Mouse (Mus musculus) mature B cell (primary cell): ENCODE results near the gene Tbc1d16.
"Not testable (repeated sequence)": the region's sequence is repeated elsewhere in the genome, so short reads cannot be mapped to it uniquely, and the experiment has no call there.

Experiments used
- in situ Hi-C: fragments of 300-500 bp; cut with MboI; formaldehyde crosslinking; loops from 2 replicates; pipeline ENCODE4 v1.14.3; 2019

Tbc1d16 gene

DNA sequence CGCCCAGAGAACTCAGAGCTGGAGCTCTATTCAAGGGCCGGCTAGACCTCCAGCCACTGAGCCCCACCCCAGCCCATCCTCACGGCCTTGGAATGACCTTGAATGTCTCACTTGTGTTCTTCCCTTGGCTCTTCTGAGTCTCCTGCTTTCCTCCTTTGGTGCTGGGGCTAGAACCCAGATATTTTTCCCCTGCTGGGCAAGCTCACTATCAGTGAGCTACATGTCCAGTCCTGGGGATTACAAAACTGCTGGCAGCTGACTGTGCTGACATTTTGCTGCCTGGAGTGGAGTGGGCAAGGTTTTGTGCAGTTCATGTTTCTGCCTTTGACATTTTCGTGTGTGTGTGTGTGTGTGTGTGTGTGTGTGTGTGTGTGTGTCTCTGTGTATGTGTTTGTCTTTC is 111.3 kb downstream of the Tbc1d16 start:
- in situ Hi-C loops, result no loop called here

DNA sequence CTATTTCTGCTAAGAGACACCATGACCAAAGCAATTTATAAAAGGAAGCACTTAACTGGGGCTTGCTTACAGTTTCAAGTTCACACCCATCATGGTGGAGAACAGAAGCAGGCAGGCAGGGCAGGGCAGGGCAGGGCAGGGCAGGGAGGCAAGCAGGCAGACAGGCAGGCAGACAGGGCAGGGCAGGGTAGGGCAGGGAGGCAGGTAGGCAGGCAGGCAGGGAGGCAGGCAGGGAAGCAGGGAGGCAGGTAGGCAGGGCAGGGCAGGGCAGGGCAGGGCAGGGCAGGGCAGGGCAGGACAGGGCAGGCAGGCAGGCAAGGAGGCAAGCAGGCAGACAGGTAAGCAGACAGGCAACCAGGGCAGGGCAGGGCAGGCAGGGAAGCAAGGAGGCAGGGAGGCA is 115.6 kb downstream of the Tbc1d16 start:
- in situ Hi-C loops, result no loop called here

DNA sequence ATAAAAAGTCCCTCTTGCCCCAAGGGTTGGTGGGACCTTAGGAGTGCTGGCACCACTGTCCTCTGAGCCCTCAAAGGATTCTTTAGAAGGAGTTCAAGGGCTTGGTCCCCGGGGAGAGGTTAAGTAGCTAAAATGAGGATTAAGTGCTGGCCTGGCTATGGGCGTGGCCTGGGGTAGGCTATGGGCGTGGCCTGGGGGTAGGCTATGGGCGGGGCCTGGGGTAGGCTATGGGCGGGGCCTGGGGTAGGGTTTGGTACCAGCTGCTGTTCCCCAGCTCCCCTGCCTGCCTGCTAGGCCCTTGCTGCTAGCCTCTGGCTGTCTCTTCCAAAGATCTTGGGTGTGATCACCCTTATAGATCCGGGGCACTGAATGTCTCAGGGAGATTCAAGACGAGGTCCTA is 117.0 kb downstream of the Tbc1d16 start:
- in situ Hi-C loops, result no loop called here

DNA sequence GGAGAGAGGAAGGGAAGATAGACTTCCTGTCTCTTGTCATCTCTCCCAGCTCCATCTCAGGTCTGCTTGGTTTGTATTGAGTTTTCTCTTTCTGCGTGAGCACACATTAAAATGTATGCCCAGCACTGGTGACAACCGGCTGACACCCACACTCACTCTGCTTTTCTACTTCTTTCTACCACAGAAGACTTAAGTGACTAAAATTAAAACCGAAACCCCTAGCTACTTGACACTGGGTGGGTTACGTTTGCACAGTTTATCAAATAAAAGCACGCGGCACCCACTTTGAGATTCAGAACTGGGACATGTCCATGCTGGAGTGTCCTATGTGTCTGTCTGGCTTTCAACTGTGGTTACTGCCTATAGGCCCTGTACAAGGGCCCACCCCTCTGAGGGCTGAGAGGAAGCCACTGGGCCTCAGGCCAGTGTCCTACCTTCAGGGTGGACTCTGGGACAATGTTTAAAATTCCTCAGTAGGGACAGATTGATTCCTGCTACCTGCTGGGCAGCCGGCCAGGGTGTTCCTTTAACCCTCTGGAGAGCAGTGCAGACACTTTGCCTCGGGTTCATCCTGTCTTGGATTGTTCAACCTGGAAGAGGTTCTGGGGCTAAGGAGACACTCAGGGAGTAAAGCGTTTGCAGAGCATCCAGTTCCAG is 118.8 kb downstream of the Tbc1d16 start:
- in situ Hi-C loops, result no loop called here

DNA sequence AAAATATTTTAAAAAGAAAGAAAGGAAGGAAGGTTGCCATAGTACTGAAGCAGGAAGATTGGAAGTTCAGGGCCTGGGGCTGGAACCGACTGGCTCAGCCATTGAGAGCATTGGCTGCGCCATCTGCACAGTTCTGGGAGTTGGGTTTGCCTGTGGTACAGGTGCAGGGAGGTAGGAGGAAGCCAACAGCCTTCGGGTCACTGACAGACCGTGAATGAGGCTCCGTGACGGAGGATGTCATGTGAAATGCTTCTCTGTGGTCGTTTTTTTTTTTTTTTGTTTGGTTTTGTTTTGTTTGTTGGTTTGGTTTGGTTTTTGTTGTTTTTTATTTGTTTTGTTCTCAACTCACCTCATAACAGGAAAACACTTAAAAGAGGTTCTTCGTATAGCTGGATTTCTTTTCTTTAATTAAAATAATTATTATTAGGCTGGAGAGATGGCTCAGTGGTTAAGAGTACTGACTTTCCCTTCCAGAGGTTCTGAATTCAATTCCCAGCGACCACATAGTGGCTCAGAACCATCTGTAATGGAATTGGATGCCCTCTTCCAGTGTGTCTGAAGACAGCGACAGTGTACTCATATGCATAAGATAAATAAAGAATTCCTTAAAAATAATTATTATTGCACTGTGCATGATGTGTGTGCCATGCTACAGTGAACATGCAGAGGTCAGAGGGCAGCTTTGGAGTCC is 119.6 kb downstream of the Tbc1d16 start:
- in situ Hi-C loops, result no loop called here

DNA sequence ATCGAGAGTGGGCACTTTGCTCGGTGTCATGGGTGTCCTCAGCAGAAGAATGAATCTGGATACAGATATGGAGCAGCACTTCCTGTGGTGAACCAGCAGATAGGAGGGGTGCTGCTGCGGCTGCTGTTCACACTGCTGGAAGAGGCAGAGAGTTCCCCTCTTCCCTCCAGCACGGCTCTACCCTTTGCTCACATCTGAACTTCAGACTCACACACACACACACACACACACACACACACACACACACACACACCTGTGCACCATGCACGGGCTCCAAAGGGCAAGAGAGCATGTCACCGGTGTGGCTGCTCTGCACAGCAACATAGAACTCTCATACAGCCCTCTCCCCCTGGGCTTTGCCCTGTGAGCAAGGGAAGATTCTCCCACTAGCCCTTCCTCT is 122.0 kb downstream of the Tbc1d16 start:
- in situ Hi-C loops, result no loop called here

DNA sequence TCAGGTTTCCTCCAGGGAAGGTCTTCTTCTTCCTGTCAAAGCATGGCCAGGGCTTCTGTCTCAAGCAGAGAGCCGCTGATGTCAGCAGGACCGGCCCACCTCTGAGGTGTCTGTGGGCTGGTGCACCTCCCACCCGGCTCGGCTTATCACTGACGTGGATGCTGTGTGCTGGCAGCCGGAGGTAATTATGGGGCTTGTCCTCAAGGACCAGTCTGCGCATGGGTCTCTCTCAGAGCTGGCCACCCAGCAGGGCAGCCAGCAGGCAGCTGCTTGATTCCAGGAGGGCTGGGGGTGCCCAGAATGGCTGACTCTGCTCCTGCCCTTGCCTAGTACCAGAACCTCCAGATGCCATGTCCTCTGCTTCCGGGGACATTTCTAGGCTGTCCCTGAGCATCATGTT is 122.6 kb downstream of the Tbc1d16 start:
- in situ Hi-C loops, result no loop called here

DNA sequence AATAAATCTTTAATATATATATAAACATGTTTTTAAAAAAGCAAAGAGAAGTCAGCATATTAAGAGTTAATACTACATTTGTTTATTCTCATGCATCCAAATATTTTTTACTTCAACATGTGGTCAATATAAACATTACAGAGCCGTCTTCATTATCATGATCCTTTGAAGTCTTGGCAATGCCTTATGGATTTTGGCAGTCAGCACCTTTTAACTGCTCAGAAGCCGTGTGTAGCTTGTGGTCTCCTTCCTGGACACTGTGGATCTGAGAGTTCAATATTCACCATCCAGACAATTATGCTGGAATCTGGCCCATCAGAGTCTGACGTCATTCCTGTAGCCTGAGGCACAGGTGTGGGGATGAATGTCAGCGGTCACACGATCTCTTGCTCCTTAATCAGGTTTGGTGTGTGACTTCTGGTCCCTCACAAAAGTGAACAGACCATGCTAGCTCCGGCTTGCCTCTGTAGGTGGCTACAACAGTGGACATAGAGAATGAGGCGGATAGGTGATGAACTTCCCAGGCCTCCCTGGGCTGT is 123.2 kb downstream of the Tbc1d16 start:
- in situ Hi-C loops, result no loop called here

DNA sequence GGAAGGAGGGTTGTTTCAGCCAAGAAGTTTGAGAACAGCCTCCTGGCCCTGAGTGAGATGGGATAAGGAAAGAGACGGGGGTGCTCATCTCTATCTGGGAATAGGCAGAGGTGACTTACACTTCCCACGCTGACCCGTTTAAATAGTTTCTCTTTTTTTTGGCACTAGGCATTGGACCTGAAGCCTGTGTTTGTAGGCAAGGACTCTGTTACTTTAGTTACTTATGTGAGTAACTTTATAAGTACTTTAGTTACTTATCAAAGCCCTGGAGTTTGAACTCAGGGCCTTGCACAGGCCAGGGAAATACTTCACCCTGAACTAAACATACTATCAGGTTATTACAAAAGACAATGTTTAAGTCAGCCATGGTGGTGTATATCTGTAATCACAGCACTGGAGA is 124.3 kb downstream of the Tbc1d16 start:
- in situ Hi-C loops, result no loop called here

DNA sequence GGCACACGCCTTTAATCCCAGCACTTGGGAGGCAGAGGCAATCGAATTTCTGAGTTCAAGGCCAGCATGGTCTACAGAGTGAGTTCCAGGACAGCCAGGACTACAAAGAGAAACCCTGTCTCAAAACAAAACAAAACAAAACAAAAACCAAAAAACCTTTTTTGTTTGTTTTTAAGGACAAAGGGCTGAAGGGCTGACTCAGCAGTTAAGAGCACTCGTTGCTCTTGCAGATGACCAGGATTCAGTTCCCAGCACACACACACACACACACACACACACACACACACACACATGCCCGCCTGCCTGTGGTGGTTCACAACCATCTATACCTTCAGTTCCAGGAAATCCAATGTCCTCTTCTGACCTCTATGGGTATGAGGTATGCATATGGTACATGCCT is 127.9 kb downstream of the Tbc1d16 start:
- in situ Hi-C loops, result not testable (repeated sequence)

DNA sequence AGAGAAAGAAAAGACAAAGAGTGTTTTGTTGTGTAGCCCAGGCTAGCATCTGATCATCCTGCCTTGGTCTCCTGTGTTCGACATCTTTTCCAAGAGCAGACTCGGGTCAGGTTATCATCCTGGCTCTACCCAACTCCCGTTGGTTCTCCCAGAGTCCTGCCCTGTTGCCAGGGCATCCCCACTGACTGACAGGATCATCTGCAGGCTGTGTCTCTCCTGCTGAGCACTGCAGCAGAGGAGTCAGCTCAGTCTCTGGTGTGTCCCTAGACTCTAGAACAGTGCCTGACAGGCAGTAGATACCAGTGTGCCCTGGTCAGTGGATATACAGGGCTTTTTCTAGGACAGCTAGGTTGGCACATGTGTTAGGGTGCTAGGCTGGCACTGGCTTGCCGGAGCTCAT is 130.1 kb downstream of the Tbc1d16 start:
- in situ Hi-C loops, result loop anchor here (10.0 kb wide), 1 partner anchor 87 kb away; no protein-coding TSS in a partner anchor

DNA sequence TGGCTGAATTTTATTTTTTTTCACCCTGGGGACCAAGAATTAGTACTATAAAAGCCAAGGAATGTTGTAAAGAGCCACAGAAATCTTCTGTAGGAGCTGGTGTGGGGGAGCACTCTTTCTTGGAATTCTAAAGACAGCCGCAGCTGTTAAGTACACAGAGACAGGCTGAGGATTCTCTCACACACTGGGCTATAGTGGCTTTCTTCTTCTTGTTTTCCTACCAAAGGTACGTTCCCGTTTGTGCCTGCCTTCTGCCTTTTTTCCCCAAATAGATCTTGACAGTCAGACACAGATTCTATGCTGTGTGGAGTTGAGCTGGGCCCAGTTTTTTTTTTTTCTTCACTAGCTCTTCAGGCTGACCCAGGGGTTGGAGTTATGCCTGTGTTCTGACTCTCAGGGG is 132.9 kb downstream of the Tbc1d16 start:
- in situ Hi-C loops, result loop anchor here (10.0 kb wide), 1 partner anchor 89 kb away; no protein-coding TSS in a partner anchor

DNA sequence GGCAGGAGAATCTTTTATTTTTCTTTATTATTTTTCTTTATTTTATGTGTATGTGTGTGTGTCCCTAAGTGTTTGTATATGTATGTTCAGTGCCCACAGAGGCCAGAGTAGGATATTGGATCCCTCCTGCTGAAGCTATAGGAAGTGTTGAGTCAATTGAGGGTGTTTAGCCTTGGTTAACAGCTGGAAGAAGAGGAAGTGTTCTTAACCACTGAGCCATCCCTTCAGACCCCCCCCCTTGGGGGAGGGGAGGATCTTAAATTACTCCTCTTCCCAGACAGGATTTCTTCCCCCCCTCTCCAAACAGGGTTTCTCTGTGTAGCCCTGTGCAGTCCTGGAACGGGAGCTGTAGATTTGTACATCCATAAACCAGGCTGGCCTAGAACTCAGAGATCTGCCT is 135.0 kb downstream of the Tbc1d16 start:
- in situ Hi-C loops, result loop anchor here (5.0 to 10.0 kb wide), 3 partner anchors 34 to 91 kb away; no protein-coding TSS in a partner anchor
